Mouse (Mus musculus) granulocyte monocyte progenitor cell, adult 5-6 weeks (primary cell): ENCODE measurements at regions not wholly inside any gene's neighbourhood (a gene's known extent, or its start where the extent isn't known, plus 50 kb on each side); places are given as distances from the start of the nearest gene placed in this dataset.

Experiments
- ATAC-seq: replicated peaks from 2 replicates; pipeline ENCODE4 v1.8.0; 2016; ENCODE audit warnings: mild to moderate bottlenecking, moderate TSS enrichment, inconsistent platforms; ENCODE audit not compliant: poor library complexity, severe bottlenecking

- no peak for ATAC-seq
Measured at GRCm38 (mm10) chr1:143071781-143072382, 568.6 kb upstream of the B3galt2 start.

GRCm38 (mm10) chr1:143074999-143075398, 565.5 kb upstream of the B3galt2 start:
- peak; percentile 73 for ATAC-seq

GRCm38 (mm10) chr1:143080441-143080840, 560.0 kb upstream of the B3galt2 start:
- ATAC-seq = no peak

- no peak for ATAC-seq
Measured at GRCm38 (mm10) chr1:143096904-143097303, 543.6 kb upstream of the B3galt2 start.

- ATAC-seq = no peak
Measured at GRCm38 (mm10) chr1:143098307-143098706, 542.2 kb upstream of the B3galt2 start.

GRCm38 (mm10) chr1:143122185-143122584, 518.3 kb upstream of the B3galt2 start:
- ATAC-seq = no peak

GRCm38 (mm10) chr1:143130257-143130656, 510.2 kb upstream of the B3galt2 start:
- no peak for ATAC-seq

GRCm38 (mm10) chr1:143132806-143133205, 507.7 kb upstream of the B3galt2 start:
- ATAC-seq = no peak

GRCm38 (mm10) chr1:143145111-143145984, 495.1 kb upstream of the B3galt2 start:
- no peak for ATAC-seq

GRCm38 (mm10) chr1:143171286-143171685, 469.2 kb upstream of the B3galt2 start:
- no peak for ATAC-seq

GRCm38 (mm10) chr1:143173836-143174235, 466.6 kb upstream of the B3galt2 start:
- no peak for ATAC-seq

GRCm38 (mm10) chr1:143192167-143192793, 448.2 kb upstream of the B3galt2 start:
- no peak for ATAC-seq

- no peak for ATAC-seq
Measured at GRCm38 (mm10) chr1:143200213-143200889, 440.1 kb upstream of the B3galt2 start.

GRCm38 (mm10) chr1:143200971-143201370, 439.5 kb upstream of the B3galt2 start:
- no peak for ATAC-seq

- ATAC-seq = peak; percentile 53
Measured at GRCm38 (mm10) chr1:143202182-143202581, 438.3 kb upstream of the B3galt2 start.

GRCm38 (mm10) chr1:143204070-143204469, 436.4 kb upstream of the B3galt2 start:
- no peak for ATAC-seq

GRCm38 (mm10) chr1:143206995-143207394, 433.5 kb upstream of the B3galt2 start:
- ATAC-seq = no peak

GRCm38 (mm10) chr1:143207399-143208065, 432.9 kb upstream of the B3galt2 start:
- no peak for ATAC-seq

- no peak for ATAC-seq
Measured at GRCm38 (mm10) chr1:143217401-143217800, 423.1 kb upstream of the B3galt2 start.

- no peak for ATAC-seq
Measured at GRCm38 (mm10) chr1:143231969-143232368, 408.5 kb upstream of the B3galt2 start.
